Mouse (Mus musculus): ENCODE measurements around the gene B4gat1. TPM values are rescaled to one million over a fixed set of nuclear protein-coding genes. Genes with fewer than 3 reads are reported as not detected.
A peak's percentile ranks its signal among the peaks of the same experiment; 100 is the strongest.

B4gat1 gene
- polyA plus RNA-seq, 1 experiment from 2014 or later = 42.4 TPM

GRCm38 (mm10) chr19:5052166-5052822 is 13.7 kb downstream of the B4gat1 start:
- Histone ChIP-seq H3K9me3 (no peaks in the 10 kb centered on the region), H3K36me3 (peaks cover 23% of the 10 kb centered on the region), H3K9ac (replicated peaks) (no peak overlapping the region), H3K27ac (replicated peaks) (no peak overlapping the region), H3K27me3 (peaks cover 60% of the 10 kb centered on the region), H3K4me1 (peaks cover 31% of the 10 kb centered on the region), H3K4me2 (replicated peaks) (no peak overlapping the region), H3K4me3 (no peak overlapping the region)
- ATAC-seq (ENCODE audit: low FRiP score, low read depth) = no peak
- 22% methylated on average over 25 of the region's 25 CpGs for WGBS

DNA sequence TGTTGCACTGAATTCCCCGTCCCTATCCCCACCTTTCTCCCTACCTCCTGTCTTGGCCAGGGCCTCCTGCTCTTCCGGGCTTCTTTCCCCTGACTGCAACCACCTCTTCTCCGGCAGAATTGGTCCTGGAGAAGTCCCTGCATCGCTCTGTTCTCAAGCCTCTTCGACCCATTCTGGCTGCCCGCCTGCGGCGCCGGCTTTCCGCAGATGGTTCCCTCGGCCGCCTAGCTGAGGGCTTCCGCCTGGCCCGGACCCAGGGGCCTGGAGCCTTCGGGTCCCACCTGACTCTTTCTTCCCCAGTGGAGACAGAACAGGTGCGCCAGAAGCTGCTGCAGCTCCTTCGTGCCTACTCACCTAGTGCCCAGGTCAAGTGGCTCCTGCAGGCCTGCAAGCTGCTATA is 14.2 kb downstream of the B4gat1 start:
- no peak overlapping the region for H3K4me2 ChIP-seq (replicated peaks)
- H3K9me3 ChIP-seq = no peaks in the 10 kb centered on the region
- H3K9ac ChIP-seq (replicated peaks) = no peak overlapping the region
- ATAC-seq (ENCODE audit: low FRiP score, low read depth) = no peak
- peaks cover 31% of the 10 kb centered on the region for H3K4me1 ChIP-seq
- no peak overlapping the region for H3K4me3 ChIP-seq
- peaks cover 60% of the 10 kb centered on the region for H3K27me3 ChIP-seq
- no peak overlapping the region for H3K27ac ChIP-seq (replicated peaks)
- 61% methylated on average over 17 of the region's 17 CpGs for WGBS
- peaks cover 17% of the 10 kb centered on the region for H3K36me3 ChIP-seq

- H3K9ac ChIP-seq (replicated peaks) = no peak overlapping the region
- H3K4me2 ChIP-seq (replicated peaks) = no peak overlapping the region
- H3K27ac ChIP-seq (replicated peaks) = no peak overlapping the region
- no peaks in the 10 kb centered on the region for H3K9me3 ChIP-seq
- ATAC-seq (ENCODE audit: low FRiP score, low read depth) = no peak
- peaks cover 66% of the 10 kb centered on the region for H3K27me3 ChIP-seq
- peaks cover 8% of the 10 kb centered on the region for H3K36me3 ChIP-seq
- H3K4me1 ChIP-seq = peaks cover 36% of the 10 kb centered on the region
- no peak overlapping the region for H3K4me3 ChIP-seq
- 15% methylated on average over 9 of the region's 9 CpGs for WGBS
Observed at GRCm38 (mm10) chr19:5053909-5054308, 15.3 kb downstream of the B4gat1 start.

- no peak overlapping the region for H3K9ac ChIP-seq (replicated peaks)
- no peaks in the 10 kb centered on the region for H3K9me3 ChIP-seq
- peaks cover 56% of the 10 kb centered on the region for H3K27me3 ChIP-seq
- H3K4me2 ChIP-seq (replicated peaks) = no peak overlapping the region
- H3K36me3 ChIP-seq = no peaks in the 10 kb centered on the region
- no peak overlapping the region for H3K27ac ChIP-seq (replicated peaks)
- H3K4me3 ChIP-seq = no peak overlapping the region
- ATAC-seq (ENCODE audit: low FRiP score, low read depth) = peak; percentile 13; the same call in 1 of the 2 replicates
- H3K4me1 ChIP-seq = peaks cover 31% of the 10 kb centered on the region
- WGBS = 10% methylated on average over 6 of the region's 6 CpGs
Observed at GRCm38 (mm10) chr19:5056251-5056650, 17.6 kb downstream of the B4gat1 start.

GRCm38 (mm10) chr19:5057876-5058775 is 19.5 kb downstream of the B4gat1 start:
- no peak for ATAC-seq (ENCODE audit: low FRiP score, low read depth)
- peaks cover 31% of the 10 kb centered on the region for H3K4me1 ChIP-seq
- no peak overlapping the region for H3K4me2 ChIP-seq (replicated peaks)
- no peaks in the 10 kb centered on the region for H3K9me3 ChIP-seq
- 26% methylated on average over 16 of the region's 16 CpGs for WGBS
- H3K36me3 ChIP-seq = no peaks in the 10 kb centered on the region
- H3K9ac ChIP-seq (replicated peaks) = 0 out of 2 replicates have a peak overlapping the region, but pooled peaks have one; percentile 26
- H3K27ac ChIP-seq (replicated peaks) = no peak overlapping the region
- H3K4me3 ChIP-seq = no peak overlapping the region
- H3K27me3 ChIP-seq = peaks cover 37% of the 10 kb centered on the region

DNA sequence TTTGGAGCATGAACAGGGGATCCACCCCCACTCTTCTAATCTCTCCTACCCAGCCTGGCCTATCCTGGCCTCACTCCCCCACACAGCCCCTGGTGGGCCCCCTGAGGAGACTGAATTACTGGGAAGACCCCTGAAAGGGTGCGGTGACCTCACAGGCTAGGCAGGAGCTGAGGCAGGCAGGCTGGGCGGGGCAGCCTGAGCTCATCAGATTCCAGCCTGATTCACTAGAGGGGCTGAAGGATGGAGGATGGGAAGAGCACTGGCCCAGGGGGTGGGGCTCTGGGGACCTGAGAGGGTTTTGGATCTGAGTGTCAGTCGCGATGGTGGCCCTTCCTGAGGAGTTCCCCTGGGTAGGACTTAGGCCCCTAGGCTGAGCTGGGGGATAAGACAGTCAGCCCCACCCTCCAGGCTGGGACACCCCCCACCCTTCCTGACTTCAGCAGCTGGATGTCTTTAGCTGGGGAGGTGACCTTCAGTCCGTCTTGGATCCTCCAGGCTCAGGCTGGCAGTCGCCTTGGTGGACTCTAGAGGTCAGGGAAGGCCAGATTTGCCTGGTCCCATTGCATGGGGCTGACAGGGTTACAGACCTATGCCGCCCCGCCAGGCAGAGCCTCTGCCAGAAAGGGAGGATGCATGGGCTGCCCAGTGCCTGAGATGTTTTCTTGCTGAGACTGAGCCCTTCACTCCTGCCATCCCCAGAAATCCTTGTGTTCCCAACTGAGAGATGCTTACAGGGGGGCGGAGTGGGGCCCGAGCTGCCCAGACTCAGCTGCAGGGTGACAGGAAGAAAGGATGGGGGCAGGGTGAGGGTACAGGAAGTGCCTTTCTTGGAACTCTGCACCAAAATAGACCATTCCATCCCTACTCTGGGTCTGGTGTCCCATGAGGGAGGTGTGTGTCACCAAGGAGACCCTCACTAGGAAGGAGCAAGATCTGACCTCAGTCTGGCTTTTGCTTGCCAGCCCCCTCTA is 20.5 kb downstream of the B4gat1 start:
- no peak overlapping the region for H3K27ac ChIP-seq (replicated peaks)
- H3K9ac ChIP-seq (replicated peaks) = 0 out of 2 replicates have a peak overlapping the region, but pooled peaks have one; percentile 26
- no peak for ATAC-seq (ENCODE audit: low FRiP score, low read depth)
- no peak overlapping the region for H3K4me2 ChIP-seq (replicated peaks)
- H3K27me3 ChIP-seq = peaks cover 27% of the 10 kb centered on the region
- no peak overlapping the region for H3K4me3 ChIP-seq
- peaks cover 31% of the 10 kb centered on the region for H3K4me1 ChIP-seq
- no peaks in the 10 kb centered on the region for H3K9me3 ChIP-seq
- H3K36me3 ChIP-seq = no peaks in the 10 kb centered on the region
- WGBS = 9% methylated on average over 10 of the region's 10 CpGs

DNA sequence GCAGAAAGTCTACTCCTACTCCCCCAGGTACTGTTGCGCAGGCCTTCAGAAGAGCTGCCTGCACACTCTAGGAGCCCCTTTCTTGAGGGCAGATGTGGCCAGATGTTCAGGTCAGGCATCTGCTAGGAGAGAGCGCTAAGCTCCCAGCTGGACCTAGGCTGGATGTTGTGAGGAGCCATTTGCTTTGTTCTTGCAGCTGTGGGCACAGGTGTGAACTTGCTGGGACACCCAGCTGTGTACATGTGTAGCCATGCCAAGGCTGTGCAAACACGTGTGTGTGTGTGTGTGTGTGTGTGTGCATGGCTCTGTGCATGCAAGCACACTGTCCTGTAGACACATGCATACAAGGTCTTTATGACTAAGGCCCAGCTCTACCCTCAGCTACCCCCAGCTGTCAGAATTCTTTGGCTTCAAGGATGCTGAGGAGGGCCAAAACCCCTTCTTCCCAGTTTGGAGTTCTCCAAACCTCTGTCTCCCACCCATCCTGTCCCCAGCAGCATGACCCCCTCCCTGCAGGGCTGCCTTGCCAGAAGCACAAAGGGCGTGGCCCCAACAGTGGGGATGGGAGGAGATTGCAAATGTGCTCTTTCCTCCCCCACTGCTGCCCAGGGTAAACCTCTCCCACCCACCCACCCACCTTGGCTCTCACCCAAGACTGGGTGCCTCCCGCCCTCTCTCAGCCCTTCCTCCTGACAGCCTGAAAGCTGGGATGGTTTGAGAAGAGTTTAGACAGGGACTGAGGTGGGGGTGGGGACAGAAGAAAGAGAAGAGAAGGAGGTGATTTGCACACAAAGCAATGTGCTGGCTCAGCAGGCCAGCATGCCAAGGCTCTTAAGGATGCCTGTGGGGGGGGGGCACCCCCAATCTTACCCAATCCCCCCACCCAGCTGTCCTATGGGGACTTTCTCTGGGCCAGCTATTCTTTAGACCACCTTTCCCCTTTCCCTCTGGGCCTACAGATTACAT is 22.0 kb downstream of the B4gat1 start:
- H3K4me2 ChIP-seq (replicated peaks) = no peak overlapping the region
- 27% methylated on average over 5 of the region's 5 CpGs for WGBS
- no peak for ATAC-seq (ENCODE audit: low FRiP score, low read depth)

GRCm38 (mm10) chr19:5062041-5062440 is 23.4 kb downstream of the B4gat1 start:
- Histone ChIP-seq H3K36me3 (no peaks in the 10 kb centered on the region), H3K27ac (replicated peaks) (no peak overlapping the region), H3K4me3 (no peak overlapping the region), H3K4me2 (replicated peaks) (no peak overlapping the region), H3K4me1 (peaks cover 27% of the 10 kb centered on the region), H3K9ac (replicated peaks) (no peak overlapping the region), H3K27me3 (peaks cover 39% of the 10 kb centered on the region), H3K9me3 (no peaks in the 10 kb centered on the region)
- WGBS = 87% methylated on average over 5 of the region's 5 CpGs
- ATAC-seq (ENCODE audit: low FRiP score, low read depth) = no peak

More for the DNA sequence above, 22.0 kb downstream of the B4gat1 start:
- H3K4me1 ChIP-seq = peaks cover 31% of the 10 kb centered on the region
- no peaks in the 10 kb centered on the region for H3K36me3 ChIP-seq
- H3K9ac ChIP-seq (replicated peaks) = no peak overlapping the region
- no peak overlapping the region for H3K27ac ChIP-seq (replicated peaks)
- H3K9me3 ChIP-seq = no peaks in the 10 kb centered on the region
- peaks cover 25% of the 10 kb centered on the region for H3K27me3 ChIP-seq
- no peak overlapping the region for H3K4me3 ChIP-seq

DNA sequence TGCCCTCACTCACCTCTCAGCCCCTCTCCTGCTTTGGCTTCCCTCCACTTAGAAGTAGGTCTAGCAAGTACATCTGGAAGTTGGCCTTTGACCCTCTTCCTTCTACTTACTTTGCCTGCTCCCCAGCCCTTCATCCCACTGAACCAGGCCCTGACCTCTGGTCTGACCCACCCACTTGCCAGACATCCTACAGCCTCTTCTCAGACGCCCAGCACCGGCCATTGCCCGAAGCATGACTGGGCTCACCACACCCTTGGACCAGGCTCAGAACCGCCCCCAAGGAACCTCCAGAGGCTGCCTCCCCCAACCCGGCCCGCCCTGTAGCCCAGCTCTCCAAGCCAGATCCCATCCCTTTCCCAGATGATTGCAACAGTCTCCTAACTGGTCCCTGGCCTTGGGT is 23.8 kb downstream of the B4gat1 start:
- H3K9me3 ChIP-seq = no peaks in the 10 kb centered on the region
- H3K36me3 ChIP-seq = no peaks in the 10 kb centered on the region
- peaks cover 31% of the 10 kb centered on the region for H3K4me1 ChIP-seq
- no peak overlapping the region for H3K4me3 ChIP-seq
- peaks cover 43% of the 10 kb centered on the region for H3K27me3 ChIP-seq
- no peak overlapping the region for H3K9ac ChIP-seq (replicated peaks)
- H3K27ac ChIP-seq (replicated peaks) = no peak overlapping the region
- H3K4me2 ChIP-seq (replicated peaks) = no peak overlapping the region
- no peak for ATAC-seq (ENCODE audit: low FRiP score, low read depth)
- 79% methylated on average over 6 of the region's 6 CpGs for WGBS

DNA sequence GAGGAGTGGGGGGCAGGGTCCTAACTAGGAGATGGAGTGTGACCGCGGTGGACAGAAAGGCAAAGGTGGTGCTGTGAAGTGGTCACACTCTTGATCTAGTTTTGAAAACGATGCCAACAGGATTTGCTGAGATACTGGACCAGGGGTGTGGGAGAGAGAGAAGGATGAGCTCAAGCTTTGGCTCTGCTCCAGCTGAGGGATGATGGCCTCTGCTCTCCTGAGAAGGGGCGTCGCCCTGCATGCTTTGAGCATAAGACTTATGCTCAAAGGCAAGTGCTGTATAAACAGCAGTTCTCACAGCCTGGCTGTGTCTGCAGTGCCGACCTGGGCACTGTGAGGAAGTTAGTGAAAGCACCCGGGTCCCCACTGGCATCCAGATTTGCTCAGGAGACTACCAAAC is 26.5 kb downstream of the B4gat1 start:
- ATAC-seq (ENCODE audit: low FRiP score, low read depth) = no peak
- 73% methylated on average over 7 of the region's 7 CpGs for WGBS
- Histone ChIP-seq H3K9ac (replicated peaks) (no peak overlapping the region), H3K36me3 (no peaks in the 10 kb centered on the region), H3K4me3 (no peak overlapping the region), H3K4me1 (peaks cover 41% of the 10 kb centered on the region), H3K9me3 (no peaks in the 10 kb centered on the region), H3K27ac (replicated peaks) (no peak overlapping the region), H3K4me2 (replicated peaks) (no peak overlapping the region), H3K27me3 (peaks cover 62% of the 10 kb centered on the region)
